Mouse (Mus musculus) erythroblast, embryonic 14.5 days (primary cell): Measurements from ENCODE around the gene Frmd5. TPM values are rescaled to one million over a fixed set of nuclear protein-coding genes. Genes with fewer than 3 reads are reported as not detected.

Experiments
- H3K27me3 ChIP-seq: 2 replicates; pipeline ENCODE4 v1.6.1; 2012; ENCODE audit warnings: inconsistent platforms; ENCODE audit not compliant: control insufficient read depth
- H3K36me3 ChIP-seq: 2 replicates; pipeline ENCODE4 v1.6.1; 2012; ENCODE audit warnings: mild to moderate bottlenecking, inconsistent platforms; ENCODE audit not compliant: control insufficient read depth
- H3K4me1 ChIP-seq: 2 replicates; pipeline ENCODE4 v1.6.1; 2012; ENCODE audit warnings: inconsistent platforms; ENCODE audit not compliant: control insufficient read depth
- H3K4me3 ChIP-seq: replicated peaks from 2 replicates; pipeline ENCODE3; 2012; ENCODE audit warnings: moderate library complexity, mild to moderate bottlenecking, inconsistent platforms
- H3K9me3 ChIP-seq: 2 replicates; pipeline ENCODE4 v1.6.1; 2012; ENCODE audit warnings: low read length, inconsistent platforms, mixed read lengths; ENCODE audit not compliant: control insufficient read depth
- GATA1 ChIP-seq: IDR thresholded peaks from 2 replicates; pipeline ENCODE4 v1.6.1; 2012; ENCODE audit warnings: low read length, inconsistent platforms, mixed read lengths
- TAL1 ChIP-seq: IDR thresholded peaks from 3 replicates; pipeline ENCODE4 v1.6.1; 2012; ENCODE audit warnings: low read length, inconsistent platforms, mixed read lengths
- polyA plus RNA-seq: library from polyadenylated mRNA; stranded (reverse); fragments of >175 nt; gene quantifications from 2 replicates; pipeline ENCODE4 v1.2.3, GENCODE M21; 2012

Gene Frmd5
- polyA plus RNA-seq, 1 experiment = not detected

DNA sequence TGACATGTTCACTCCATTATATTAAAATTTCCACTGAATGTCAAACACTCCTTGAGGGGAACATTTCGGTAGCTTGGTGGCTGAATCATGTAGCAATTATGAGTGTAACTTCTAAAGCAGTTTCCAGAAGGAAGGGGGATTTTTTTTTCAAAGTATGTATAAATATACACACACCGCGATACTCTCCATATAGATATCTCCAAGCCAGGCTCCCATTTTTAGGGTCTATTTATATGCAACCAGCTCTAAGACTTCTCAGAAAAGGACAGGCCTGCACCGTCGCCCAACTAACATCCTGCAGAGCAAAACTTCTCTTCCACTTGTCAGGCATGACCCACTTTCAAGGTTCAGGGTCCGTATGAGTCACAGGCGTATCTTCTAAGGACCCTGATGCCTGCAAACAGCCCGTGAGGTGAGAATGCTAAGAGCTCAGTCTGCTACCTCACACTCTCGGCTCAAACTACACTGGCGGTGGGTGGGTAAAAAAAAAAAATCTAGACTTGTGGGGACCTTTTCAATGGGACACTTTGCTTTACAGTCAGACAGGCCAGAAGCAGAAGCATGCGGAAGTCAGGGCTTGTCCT, 197.7 kb downstream of the Frmd5 start:
- no peak for TF ChIP-seq TAL1
- TF ChIP-seq GATA1 = no peak
- no peaks in the 10 kb centered on the region for H3K4me1 ChIP-seq
- no peaks in the 10 kb centered on the region for H3K36me3 ChIP-seq
- no peaks in the 10 kb centered on the region for H3K9me3 ChIP-seq
- H3K27me3 ChIP-seq = peaks cover 3% of the 10 kb centered on the region; the same call in 1 of the 2 replicates
- H3K4me3 ChIP-seq = no peak overlapping the region

DNA sequence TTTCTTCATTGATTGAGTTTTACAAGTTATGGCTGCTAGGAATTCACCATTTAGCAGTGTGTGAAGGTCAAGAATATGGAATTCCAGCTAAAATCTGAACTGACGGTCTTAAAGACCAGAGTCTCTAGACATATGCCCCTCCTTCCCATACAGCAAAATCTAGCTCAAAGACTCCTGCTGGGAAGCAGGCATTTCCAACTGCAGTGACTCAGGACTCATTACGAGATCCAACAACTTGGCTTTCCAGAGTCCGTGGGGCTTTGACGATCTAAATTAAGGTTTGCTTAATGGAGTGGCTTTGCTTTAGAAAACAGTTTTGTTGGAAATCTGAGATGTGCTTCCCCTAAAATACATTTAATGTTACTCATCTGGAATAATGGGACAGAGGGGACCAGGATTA, 204.5 kb downstream of the Frmd5 start:
- no peak overlapping the region for H3K4me3 ChIP-seq
- H3K9me3 ChIP-seq = no peaks in the 10 kb centered on the region
- no peaks in the 10 kb centered on the region for H3K36me3 ChIP-seq
- H3K27me3 ChIP-seq = no peaks in the 10 kb centered on the region
- TF ChIP-seq TAL1 = no peak
- no peak for TF ChIP-seq GATA1
- no peaks in the 10 kb centered on the region for H3K4me1 ChIP-seq

DNA sequence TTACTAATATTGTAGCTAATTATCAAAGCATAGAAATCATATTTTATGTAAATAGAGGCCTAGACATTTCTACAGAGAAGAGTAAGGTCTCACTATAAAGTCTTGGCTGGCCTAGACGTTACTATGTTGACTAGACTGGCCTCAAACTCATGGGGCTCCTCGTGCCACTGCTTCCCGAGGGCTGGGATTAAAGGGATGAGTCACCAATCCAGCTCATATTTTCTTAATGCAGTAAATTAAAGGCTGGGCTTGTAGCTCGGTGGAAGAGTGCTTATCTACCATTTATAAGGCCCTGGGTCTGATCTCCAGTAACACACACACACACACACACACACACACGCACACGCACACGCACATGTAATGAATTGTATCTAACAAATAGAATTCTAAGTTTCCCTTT, 205.3 kb downstream of the Frmd5 start:
- Histone ChIP-seq H3K9me3 (no peaks in the 10 kb centered on the region), H3K36me3 (no peaks in the 10 kb centered on the region), H3K4me3 (no peak overlapping the region), H3K4me1 (no peaks in the 10 kb centered on the region), H3K27me3 (no peaks in the 10 kb centered on the region)
- no peak for TF ChIP-seq GATA1
- no peak for TF ChIP-seq TAL1

DNA sequence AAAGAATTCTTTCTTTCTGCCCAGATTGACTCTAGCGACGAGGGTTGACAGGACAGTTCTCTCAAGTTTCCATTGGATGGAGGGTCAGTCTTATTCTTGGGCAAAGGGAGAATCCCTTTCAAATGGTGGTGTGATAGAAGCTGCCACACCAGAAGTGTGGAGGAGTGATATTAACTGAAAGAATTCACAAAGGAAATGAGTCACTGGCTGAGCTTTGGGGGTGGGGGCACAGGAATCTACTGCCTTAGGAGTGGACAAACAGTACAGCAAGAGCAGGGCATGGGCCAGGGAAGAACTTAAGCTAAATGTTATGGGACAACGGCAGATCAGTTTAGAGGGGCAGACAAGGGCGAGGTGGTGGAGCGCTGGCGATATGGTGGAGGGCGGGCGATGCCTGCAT, 206.2 kb downstream of the Frmd5 start:
- no peaks in the 10 kb centered on the region for H3K4me1 ChIP-seq
- no peak overlapping the region for H3K4me3 ChIP-seq
- no peaks in the 10 kb centered on the region for H3K27me3 ChIP-seq
- no peaks in the 10 kb centered on the region for H3K36me3 ChIP-seq
- H3K9me3 ChIP-seq = no peaks in the 10 kb centered on the region
- TF ChIP-seq GATA1 (no peak), TAL1 (no peak)

DNA sequence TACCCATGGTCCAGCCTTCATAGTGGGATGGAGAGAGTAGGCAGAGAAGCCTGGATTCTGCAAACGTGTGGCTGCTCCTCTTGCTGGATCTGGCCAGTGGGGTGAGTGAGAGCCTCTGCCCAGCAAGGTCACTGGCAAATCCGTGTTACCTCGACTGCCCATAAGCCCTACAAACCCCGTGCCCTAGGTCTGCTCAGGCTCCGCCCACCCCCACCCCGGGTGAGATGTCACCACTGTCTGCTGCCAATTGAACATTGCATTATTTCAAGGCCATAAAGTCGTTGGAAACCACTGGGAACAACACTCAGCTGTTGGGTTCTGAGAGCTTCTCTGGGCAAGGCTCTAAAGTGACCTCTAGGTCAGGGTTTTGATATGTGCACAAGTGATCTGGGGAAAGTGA, 208.6 kb downstream of the Frmd5 start:
- Histone ChIP-seq H3K9me3 (no peaks in the 10 kb centered on the region), H3K36me3 (no peaks in the 10 kb centered on the region), H3K27me3 (no peaks in the 10 kb centered on the region), H3K4me3 (no peak overlapping the region), H3K4me1 (peaks cover 17% of the 10 kb centered on the region)
- TF ChIP-seq GATA1 (no peak), TAL1 (no peak)

DNA sequence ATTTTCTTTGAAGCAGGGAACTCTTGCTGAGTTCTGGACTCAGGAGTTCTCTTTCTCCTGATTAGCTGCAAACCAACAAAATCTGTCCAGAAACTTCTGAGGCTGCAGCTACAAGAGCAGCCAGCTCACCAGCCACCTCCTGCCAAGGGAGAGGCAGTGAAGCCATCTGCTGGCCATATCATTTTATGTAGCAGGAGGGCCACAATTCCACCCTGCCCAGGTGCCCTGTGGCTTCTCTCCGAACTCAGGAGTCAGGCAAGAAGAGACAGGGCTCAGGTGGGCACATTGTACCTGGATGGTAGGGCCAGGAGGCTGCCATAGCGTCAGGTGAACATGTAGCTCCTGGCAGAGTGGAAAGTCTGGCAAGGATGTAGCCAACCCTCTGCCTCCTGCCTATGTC, 210.3 kb downstream of the Frmd5 start:
- H3K4me3 ChIP-seq = no peak overlapping the region
- H3K9me3 ChIP-seq = no peaks in the 10 kb centered on the region
- H3K4me1 ChIP-seq = peaks cover 17% of the 10 kb centered on the region
- TF ChIP-seq GATA1 = no peak
- TF ChIP-seq TAL1 = no peak
- H3K36me3 ChIP-seq = no peaks in the 10 kb centered on the region
- no peaks in the 10 kb centered on the region for H3K27me3 ChIP-seq

DNA sequence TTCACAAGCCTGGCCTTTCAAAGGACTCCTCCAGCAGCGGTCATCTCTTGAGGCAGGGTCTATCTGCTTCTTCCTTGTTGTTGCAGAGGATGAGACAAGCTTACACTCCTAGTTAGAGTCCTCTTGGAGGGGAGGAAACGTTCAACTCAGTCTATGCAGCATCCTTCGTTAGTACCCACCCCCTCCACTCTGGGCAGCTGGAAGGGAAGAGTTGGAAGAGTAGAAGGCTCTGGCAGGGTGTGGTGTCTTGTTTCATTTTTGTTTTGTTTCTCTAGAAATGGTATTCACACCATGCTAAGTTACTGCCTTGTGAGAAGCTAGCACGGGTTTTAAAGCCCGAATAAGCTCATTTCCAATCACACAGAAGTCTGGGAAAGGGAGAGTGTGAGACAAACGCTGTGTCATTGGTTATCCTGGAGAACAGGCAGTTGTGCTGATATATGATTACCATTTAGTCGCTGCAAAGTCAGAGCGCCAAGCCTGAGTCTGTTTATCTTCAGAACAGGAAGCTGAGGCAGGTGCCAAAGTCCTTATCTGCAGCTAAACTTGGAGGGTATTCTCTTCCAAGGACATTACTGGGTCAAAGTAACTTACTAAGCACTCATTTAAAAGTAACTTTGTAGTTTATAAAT, 212.1 kb downstream of the Frmd5 start:
- TF ChIP-seq TAL1 = no peak
- TF ChIP-seq GATA1 = no peak
- no peak overlapping the region for H3K4me3 ChIP-seq
- H3K4me1 ChIP-seq = peaks cover 17% of the 10 kb centered on the region
- H3K27me3 ChIP-seq = no peaks in the 10 kb centered on the region
- H3K36me3 ChIP-seq = no peaks in the 10 kb centered on the region
- no peaks in the 10 kb centered on the region for H3K9me3 ChIP-seq

DNA sequence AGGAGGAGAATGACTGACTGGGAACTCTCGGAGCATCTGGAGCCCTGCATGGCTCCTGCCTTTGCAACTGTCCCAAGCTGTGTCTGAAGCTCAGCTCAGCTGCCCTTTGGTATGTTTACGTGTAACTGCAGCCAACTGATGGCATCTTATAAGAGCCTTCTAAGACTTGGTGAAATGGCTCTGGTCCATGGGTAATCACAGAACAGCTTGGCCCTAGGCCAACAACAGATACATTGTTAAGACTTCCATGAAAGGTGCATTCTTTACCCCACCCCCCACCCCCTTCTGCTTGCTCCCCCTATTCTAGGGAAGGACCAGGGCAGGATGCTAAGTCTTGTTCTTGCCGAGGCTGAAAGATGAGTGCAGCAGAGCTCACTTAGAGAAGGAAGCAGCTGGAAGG, 212.8 kb downstream of the Frmd5 start:
- no peaks in the 10 kb centered on the region for H3K9me3 ChIP-seq
- H3K4me3 ChIP-seq = no peak overlapping the region
- TF ChIP-seq TAL1 (no peak), GATA1 (no peak)
- H3K36me3 ChIP-seq = no peaks in the 10 kb centered on the region
- H3K27me3 ChIP-seq = no peaks in the 10 kb centered on the region
- peaks cover 17% of the 10 kb centered on the region for H3K4me1 ChIP-seq

DNA sequence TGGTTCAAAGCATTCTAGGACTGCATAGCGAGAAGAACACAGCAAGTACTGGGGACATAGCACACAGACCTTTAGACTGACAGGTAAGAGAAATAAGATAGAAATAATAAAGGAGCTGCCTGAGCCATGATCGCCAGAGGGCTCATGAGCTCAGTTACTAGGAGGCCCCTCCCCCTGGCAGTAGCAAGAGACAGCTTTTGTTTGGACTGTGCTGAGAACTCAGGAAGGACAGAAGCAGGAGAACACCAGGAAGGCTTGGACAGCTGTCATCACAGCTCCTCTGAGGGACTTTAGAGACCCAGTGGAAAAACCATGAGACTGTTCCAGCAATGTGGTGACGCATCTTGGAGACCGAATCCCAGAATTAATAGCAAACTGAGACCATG, 218.6 kb downstream of the Frmd5 start:
- peaks cover 11% of the 10 kb centered on the region for H3K4me1 ChIP-seq
- no peaks in the 10 kb centered on the region for H3K9me3 ChIP-seq
- TF ChIP-seq TAL1 = no peak
- no peak for TF ChIP-seq GATA1
- no peaks in the 10 kb centered on the region for H3K36me3 ChIP-seq
- no peaks in the 10 kb centered on the region for H3K27me3 ChIP-seq
- no peak overlapping the region for H3K4me3 ChIP-seq
